Mouse (Mus musculus) right cerebral cortex, adult 18-20 months (tissue): ENCODE results near the gene Akap5.

Experiments used
- DNase-seq: peaks from one replicate; pipeline ENCODE4 v3.0.0; 2022; ENCODE audit warnings: mixed read lengths

The Akap5 gene

GRCm38 (mm10) chr12:76369206-76369977 is 44.7 kb downstream of the Akap5 start, which contains the start of gene Zbtb25:
Zbtb25 (minus strand) TSS chr12:76369602.
- DNase-seq = peak; percentile 95

GRCm38 (mm10) chr12:76369978-76370830 is 45.5 kb downstream of the Akap5 start, which contains the start of gene Zbtb1:
Zbtb1 (plus strand) TSS chr12:76370266.
- DNase-seq = peak; percentile 86

GRCm38 (mm10) chr12:76370831-76371571 is 46.3 kb downstream of the Akap5 start:
- peak; percentile 71 for DNase-seq

DNA sequence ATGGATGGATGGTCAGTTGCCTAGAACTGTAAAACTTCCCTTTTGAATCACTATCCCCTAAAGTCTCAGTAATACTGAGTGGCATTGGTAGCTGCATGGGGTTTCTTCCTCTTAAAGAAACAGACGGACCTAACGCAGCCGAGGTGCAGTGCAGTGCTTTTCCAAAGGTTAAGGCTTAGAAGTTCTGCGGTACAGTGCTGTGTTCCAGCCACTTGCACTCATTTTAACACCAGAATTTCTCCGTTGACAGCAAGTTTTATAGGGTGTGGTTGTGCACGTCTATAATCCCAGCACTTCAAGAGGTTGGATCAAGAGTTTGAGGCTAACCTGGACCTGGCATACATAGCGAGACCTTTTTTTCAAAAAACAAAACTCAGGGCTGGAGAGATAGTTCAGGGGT is 47.4 kb downstream of the Akap5 start:
- DNase-seq = no peak

DNA sequence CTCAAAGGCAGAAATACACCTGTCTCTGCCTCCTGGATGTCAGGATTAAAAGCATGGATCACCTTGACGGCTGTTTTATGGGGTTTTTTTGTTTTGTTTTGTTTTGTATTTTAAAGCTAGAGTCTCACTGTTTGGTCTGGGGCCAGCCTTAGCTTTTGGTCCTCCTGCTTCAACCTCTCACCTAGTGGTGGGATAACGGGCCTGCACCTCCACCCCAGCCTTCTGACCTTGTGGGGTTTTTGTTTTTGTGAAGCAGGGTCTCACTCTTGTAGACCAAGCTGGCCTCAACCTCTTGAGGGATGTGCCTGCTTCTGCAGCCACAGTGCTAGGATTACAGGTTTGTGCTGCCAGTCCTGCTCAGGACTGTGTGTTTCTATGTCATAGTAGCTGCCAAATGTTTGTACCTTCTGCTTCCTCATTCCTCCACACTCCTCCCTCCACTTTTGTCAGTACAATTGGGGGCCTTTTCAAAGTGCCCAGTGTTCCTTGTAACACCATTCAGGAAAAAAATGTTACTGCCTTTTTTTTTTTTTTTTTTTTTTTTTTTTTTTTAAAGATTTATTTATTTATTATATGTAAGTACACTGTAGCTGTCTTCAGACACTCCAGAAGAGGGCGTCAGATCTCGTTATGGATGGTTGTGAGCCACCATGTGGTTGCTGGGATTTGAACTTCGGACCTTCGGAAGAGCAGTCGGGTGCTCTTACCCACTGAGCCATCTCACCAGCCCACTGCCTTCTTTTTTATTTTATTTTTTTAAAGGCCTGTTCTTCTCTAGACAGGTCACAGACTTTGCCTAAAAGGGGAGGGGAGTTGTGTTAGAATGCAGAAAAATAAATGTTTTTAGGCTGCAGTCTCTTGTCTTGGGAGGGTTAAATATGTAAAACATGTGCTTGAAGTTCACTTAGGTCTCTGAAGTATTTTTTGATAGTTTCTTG is 48.5 kb downstream of the Akap5 start:
- no peak for DNase-seq

DNA sequence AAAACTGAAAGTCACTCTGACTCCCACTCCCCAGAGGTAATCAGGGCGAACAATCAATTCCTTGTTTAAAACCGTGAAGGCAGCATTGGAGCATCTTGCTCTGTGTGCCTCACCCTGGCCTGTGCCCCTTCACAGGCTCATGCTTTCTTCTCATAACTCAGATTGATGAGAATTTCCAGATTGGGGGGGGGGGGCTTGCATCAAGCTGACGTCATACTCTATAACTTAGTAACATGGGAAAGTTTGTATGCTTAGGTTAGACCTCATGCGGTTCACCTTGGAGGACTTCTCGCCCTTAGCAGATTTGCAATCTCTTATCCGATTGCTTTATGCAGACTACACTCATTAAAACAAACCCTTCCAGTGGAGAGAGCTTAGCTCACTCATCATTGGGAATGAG is 49.3 kb downstream of the Akap5 start:
- DNase-seq = no peak

GRCm38 (mm10) chr12:76374911-76375310 is 50.2 kb downstream of the Akap5 start:
- no peak for DNase-seq

- DNase-seq = no peak
These were observed 50.8 kb downstream of the Akap5 start for GRCm38 (mm10) chr12:76375506-76375905.

DNA sequence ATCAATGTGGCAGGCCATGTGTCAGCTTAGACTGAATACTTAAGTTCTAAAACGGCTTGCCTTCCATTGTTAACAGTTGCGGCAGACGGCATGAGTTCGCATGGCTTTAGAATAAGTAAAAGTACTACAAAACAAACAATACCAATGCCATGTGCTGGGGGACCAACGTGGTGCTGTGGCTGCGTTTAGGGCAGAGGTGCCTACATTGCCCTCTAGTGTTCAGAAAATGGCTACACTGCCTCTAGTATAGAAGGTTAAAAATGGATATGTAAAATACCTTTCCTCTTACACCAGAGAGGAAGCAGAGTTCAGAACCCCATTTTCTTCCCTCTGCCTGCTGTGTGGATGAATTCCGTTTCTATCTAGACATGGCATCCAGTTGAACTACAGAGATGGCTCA is 52.0 kb downstream of the Akap5 start:
- peak; percentile 23 for DNase-seq

DNA sequence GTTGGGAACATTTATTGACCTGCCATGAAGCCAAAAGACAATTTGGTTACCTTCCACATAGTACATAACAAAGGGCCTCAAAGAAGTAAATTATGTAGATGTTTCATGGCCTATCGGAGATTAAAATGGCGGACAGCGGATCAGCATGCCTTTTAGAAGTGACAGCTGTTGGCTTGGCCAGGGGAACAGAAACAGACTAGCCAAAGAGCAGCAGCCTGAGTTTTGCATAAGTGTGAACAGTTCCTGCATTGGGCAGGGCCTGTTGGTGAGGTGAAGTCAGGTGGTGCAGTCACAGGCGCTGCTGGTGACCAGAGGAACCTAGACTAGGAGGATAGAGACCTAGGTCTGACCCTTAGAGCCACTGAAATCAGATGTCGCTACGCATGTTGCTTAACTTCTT is 52.4 kb downstream of the Akap5 start:
- no peak for DNase-seq

- no peak for DNase-seq
These were observed 53.0 kb downstream of the Akap5 start for GRCm38 (mm10) chr12:76377726-76378125.

- DNase-seq = no peak
These were observed 53.9 kb downstream of the Akap5 start for GRCm38 (mm10) chr12:76378556-76378955.

GRCm38 (mm10) chr12:76380151-76380550 is 55.5 kb downstream of the Akap5 start:
- no peak for DNase-seq
